Mouse (Mus musculus) heart, adult 8-10 months (tissue): ENCODE results near the gene Slco1a1. TPM values are rescaled to one million over a fixed set of nuclear protein-coding genes. Genes with fewer than 3 reads are reported as not detected.
"Not testable (repeated sequence)": the region's sequence is repeated elsewhere in the genome, so short reads cannot be mapped to it uniquely, and the experiment has no call there.

Experiments
- DNase-seq: peaks from one replicate; pipeline ENCODE4 v3.0.0; 2022; ENCODE audit warnings: low spot score
- total RNA-seq, 4 experiments: library from RNA; stranded (reverse); gene quantifications; 2 replicates each; pipeline ENCODE4 v1.2.4; 2022

Gene Slco1a1
- not detected for total RNA-seq

- no peak for DNase-seq
Measured at GRCm38 (mm10) chr6:141946862-141947261, at the start of gene Slco1a1. Gene Slco1a1 (minus strand): TSS chr6:141946962.

- no peak for DNase-seq
Measured at GRCm38 (mm10) chr6:141986772-141987171, 40.0 kb upstream of the Slco1a1 start.

- no peak for DNase-seq
Measured at GRCm38 (mm10) chr6:141984644-141985043, 37.9 kb upstream of the Slco1a1 start.

- DNase-seq, result no peak
Measured at GRCm38 (mm10) chr6:141962420-141962819, 15.7 kb upstream of the Slco1a1 start.

GRCm38 (mm10) chr6:141961861-141962260 lies 15.1 kb upstream of the Slco1a1 start:
- no peak for DNase-seq

GRCm38 (mm10) chr6:141960482-141960881 lies 13.7 kb upstream of the Slco1a1 start:
- no peak for DNase-seq

GRCm38 (mm10) chr6:141940451-141940850 lies 6.3 kb downstream of the Slco1a1 start:
- DNase-seq, result no peak

GRCm38 (mm10) chr6:141898197-141898596 lies 48.6 kb downstream of the Slco1a1 start:
- DNase-seq, result no peak

GRCm38 (mm10) chr6:141889723-141890122 lies 57.0 kb downstream of the Slco1a1 start:
- no peak for DNase-seq

- no peak for DNase-seq
Measured at GRCm38 (mm10) chr6:141888248-141888647, 58.5 kb downstream of the Slco1a1 start.

GRCm38 (mm10) chr6:141882581-141882980 lies 64.2 kb downstream of the Slco1a1 start:
- no peak for DNase-seq

- DNase-seq, result not testable (repeated sequence)
Measured at GRCm38 (mm10) chr6:141875742-141876141, 71.0 kb downstream of the Slco1a1 start.

GRCm38 (mm10) chr6:141871711-141872110 lies 75.1 kb downstream of the Slco1a1 start:
- DNase-seq, result no peak

GRCm38 (mm10) chr6:141868735-141869134 lies 78.0 kb downstream of the Slco1a1 start:
- no peak for DNase-seq

- no peak for DNase-seq
Measured at GRCm38 (mm10) chr6:141866026-141866425, 80.7 kb downstream of the Slco1a1 start.

- DNase-seq, result no peak
Measured at GRCm38 (mm10) chr6:141857735-141858531, 88.8 kb downstream of the Slco1a1 start.

Other genes with a start within 250 kb of the Slco1a1 start
- not detected for gene Gm5724, start 173.2 kb downstream of the Slco1a1 start, total RNA-seq
- under 1 TPM; 0.52 to 0.91 (median 0.73) TPM for gene Slco1a4, start 90.8 kb downstream of the Slco1a1 start, total RNA-seq
- not detected for gene Gm6614, start 64.5 kb upstream of the Slco1a1 start, total RNA-seq